Mouse (Mus musculus) skeletal muscle tissue, adult 2 months (tissue): ENCODE measurements around the gene Cdkal1.
A peak's percentile ranks its signal among the peaks of the same experiment; 100 is the strongest.

ENCODE experiments used
- DNase-seq: peaks from one replicate; pipeline ENCODE4 v3.0.0-alpha.2; 2012; ENCODE audit warnings: low read depth, low spot score

The Cdkal1 gene

GRCm38 (mm10) chr13:29631342-29631741, 224.1 kb downstream of the Cdkal1 start:
- DNase-seq = peak; percentile 83

- no peak for DNase-seq
Measured at GRCm38 (mm10) chr13:29628607-29629006, 226.9 kb downstream of the Cdkal1 start.

GRCm38 (mm10) chr13:29627438-29628124, 227.9 kb downstream of the Cdkal1 start:
- DNase-seq = peak; percentile 80

GRCm38 (mm10) chr13:29624929-29625328, 230.5 kb downstream of the Cdkal1 start:
- DNase-seq = no peak

GRCm38 (mm10) chr13:29623636-29624239, 231.7 kb downstream of the Cdkal1 start:
- no peak for DNase-seq

GRCm38 (mm10) chr13:29621881-29622280, 233.6 kb downstream of the Cdkal1 start:
- no peak for DNase-seq

- no peak for DNase-seq
Measured at GRCm38 (mm10) chr13:29621363-29621762, 234.1 kb downstream of the Cdkal1 start.

- DNase-seq = no peak
Measured at GRCm38 (mm10) chr13:29620826-29621225, 234.6 kb downstream of the Cdkal1 start.

GRCm38 (mm10) chr13:29616654-29617171, 238.8 kb downstream of the Cdkal1 start:
- no peak for DNase-seq

GRCm38 (mm10) chr13:29615987-29616386, 239.5 kb downstream of the Cdkal1 start:
- DNase-seq = no peak

- DNase-seq = no peak
Measured at GRCm38 (mm10) chr13:29615081-29615480, 240.4 kb downstream of the Cdkal1 start.

- no peak for DNase-seq
Measured at GRCm38 (mm10) chr13:29610051-29610931, 245.2 kb downstream of the Cdkal1 start.

GRCm38 (mm10) chr13:29609441-29609840, 246.0 kb downstream of the Cdkal1 start:
- DNase-seq = no peak

- no peak for DNase-seq
Measured at GRCm38 (mm10) chr13:29604241-29604640, 251.2 kb downstream of the Cdkal1 start.

GRCm38 (mm10) chr13:29603597-29603996, 251.9 kb downstream of the Cdkal1 start:
- no peak for DNase-seq

GRCm38 (mm10) chr13:29601033-29601432, 254.4 kb downstream of the Cdkal1 start:
- peak; percentile 15 for DNase-seq

- no peak for DNase-seq
Measured at GRCm38 (mm10) chr13:29599646-29600045, 255.8 kb downstream of the Cdkal1 start.

GRCm38 (mm10) chr13:29596735-29597134, 258.7 kb downstream of the Cdkal1 start:
- DNase-seq = no peak

- no peak for DNase-seq
Measured at GRCm38 (mm10) chr13:29593096-29593495, 262.4 kb downstream of the Cdkal1 start.

GRCm38 (mm10) chr13:29590685-29591084, 264.8 kb downstream of the Cdkal1 start:
- DNase-seq = no peak

GRCm38 (mm10) chr13:29590164-29590563, 265.3 kb downstream of the Cdkal1 start:
- no peak for DNase-seq

- DNase-seq = no peak
Measured at GRCm38 (mm10) chr13:29588693-29589092, 266.8 kb downstream of the Cdkal1 start.
